Mouse (Mus musculus) bone marrow, adult 2 months (tissue): ENCODE data around the gene Srprb.

Experiments
- CTCF ChIP-seq: fragments of 200-500 bp; IDR thresholded peaks from 2 replicates; pipeline ENCODE4 v1.5.1; 2011; ENCODE audit warnings: low read length, control low read depth; ENCODE audit not compliant: control insufficient read depth, insufficient read depth
- POLR2A ChIP-seq: fragments of 200-500 bp; IDR thresholded peaks from 2 replicates; pipeline ENCODE4 v1.6.1; 2011; ENCODE audit warnings: low read depth, mild to moderate bottlenecking, control low read depth, low read length, borderline replicate concordance; ENCODE audit not compliant: control insufficient read depth

DNA sequence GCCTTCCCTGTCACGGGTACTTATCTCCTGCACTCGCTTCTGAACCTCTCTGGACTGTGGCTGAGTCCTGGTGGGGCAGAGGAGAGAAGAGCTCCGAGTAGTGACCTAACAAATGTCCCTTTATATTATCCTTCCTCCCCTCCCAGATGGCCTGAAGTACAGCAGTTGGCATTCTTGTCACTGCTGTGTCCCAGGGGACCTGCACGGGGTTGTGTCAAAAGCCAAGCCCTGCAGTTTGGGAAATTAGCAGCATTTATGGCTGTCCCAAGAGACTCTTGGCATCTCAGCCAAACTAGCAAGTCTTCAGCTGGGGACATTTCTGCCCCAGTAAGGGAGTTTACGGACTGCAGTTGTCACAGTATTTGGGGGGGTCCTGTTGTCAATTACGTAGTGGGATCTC lies 62.5 kb downstream of the Srprb start:
- TF ChIP-seq POLR2A (no peak), CTCF (no peak)
